Mouse (Mus musculus) neural tube, embryonic 13.5 days (tissue): ENCODE data around the gene Sipa1l2. TPM values are rescaled to one million over a fixed set of nuclear protein-coding genes. Genes with fewer than 3 reads are reported as not detected.
A peak's percentile ranks its signal among the peaks of the same experiment; 100 is the strongest.
"Not testable (repeated sequence)": the region's sequence is repeated elsewhere in the genome, so short reads cannot be mapped to it uniquely, and the experiment has no call there.

Experiments
- ATAC-seq: fragments of 200-750 bp; cut with Nextera tagmentation; 2 replicates; pipeline ENCODE4 v1.8.0; 2017; ENCODE audit warnings: low read depth, mild to moderate bottlenecking, moderate TSS enrichment, moderate library complexity
- H3K27ac ChIP-seq: fragments of 300-500 bp; sonication (generic); replicated peaks from 2 replicates; pipeline ENCODE4 v1.5.1; 2015; ENCODE audit warnings: moderate library complexity, mild to moderate bottlenecking, inconsistent platforms
- H3K27me3 ChIP-seq: fragments of 300-500 bp; sonication (generic); 2 replicates; pipeline ENCODE4 v1.6.1; 2015; ENCODE audit warnings: mild to moderate bottlenecking, inconsistent platforms
- H3K36me3 ChIP-seq: fragments of 300-500 bp; sonication (generic); 2 replicates; pipeline ENCODE4 v1.6.1; 2015; ENCODE audit warnings: mild to moderate bottlenecking, inconsistent platforms
- H3K4me1 ChIP-seq: fragments of 300-500 bp; sonication (generic); replicated peaks from 2 replicates; pipeline ENCODE4 v1.6.1; 2015; ENCODE audit warnings: inconsistent platforms
- H3K4me2 ChIP-seq: fragments of 300-500 bp; sonication (generic); 2 replicates; pipeline ENCODE4 v1.6.1; 2015; ENCODE audit warnings: inconsistent platforms, mild to moderate bottlenecking, moderate library complexity
- H3K4me3 ChIP-seq: fragments of 300-500 bp; sonication (generic); 2 replicates; pipeline ENCODE4 v1.5.1; 2015; ENCODE audit warnings: mild to moderate bottlenecking, inconsistent platforms
- H3K9ac ChIP-seq: fragments of 300-500 bp; sonication (generic); 2 replicates; pipeline ENCODE4 v1.6.1; 2015; ENCODE audit warnings: moderate library complexity, mild to moderate bottlenecking, inconsistent platforms
- H3K9me3 ChIP-seq: fragments of 300-500 bp; sonication (generic); 2 replicates; pipeline ENCODE4 v1.6.1; 2016; ENCODE audit warnings: inconsistent platforms
- WGBS: fragments of 180-500 bp; shearing (Covaris S2); methylation state at CpG from one replicate; pipeline ENCODE4 v1.1.7; 2015; 5-methylcytosine and 5-hydroxymethylcytosine counted together
- polyA plus RNA-seq: library from polyadenylated mRNA; unstranded; fragments of >200 nt; fragmentation: Nextera tagmentation; extraction: Ambion mirVana; gene quantifications from 2 replicates; pipeline ENCODE4 v1.2.1, GENCODE M21; 2015

Sipa1l2 gene
- polyA plus RNA-seq, 1 experiment from 2014 or later: 19.7 TPM

- Histone ChIP-seq H3K4me3 (no peak overlapping the region), H3K27ac (no peak overlapping the region; the same call in 1 of the 2 replicates), H3K4me1 (peaks cover 76% of the 10 kb centered on the region), H3K36me3 (no peaks in the 10 kb centered on the region), H3K9ac (no peak overlapping the region), H3K4me2 (no peak overlapping the region), H3K9me3 (no peaks in the 10 kb centered on the region), H3K27me3 (0 out of 2 replicates have a peak, but pooled peaks cover 3% of the 10 kb centered on the region)
- WGBS: 47% methylated on average over 1 of the region's 1 CpGs
- ATAC-seq: no peak
Measured at GRCm38 (mm10) chr8:125531640-125532039, 38.0 kb downstream of the Sipa1l2 start.

GRCm38 (mm10) chr8:125531088-125531438 lies 38.5 kb downstream of the Sipa1l2 start:
- 49% methylated on average over 6 of the region's 6 CpGs for WGBS
- no peak for ATAC-seq
- Histone ChIP-seq H3K27ac (no peak overlapping the region; the same call in 1 of the 2 replicates), H3K36me3 (no peaks in the 10 kb centered on the region), H3K27me3 (0 out of 2 replicates have a peak, but pooled peaks cover 3% of the 10 kb centered on the region), H3K9ac (no peak overlapping the region), H3K4me2 (no peak overlapping the region), H3K4me1 (peaks cover 82% of the 10 kb centered on the region), H3K4me3 (no peak overlapping the region), H3K9me3 (no peaks in the 10 kb centered on the region)

- Histone ChIP-seq H3K36me3 (no peaks in the 10 kb centered on the region), H3K9me3 (no peaks in the 10 kb centered on the region), H3K27me3 (0 out of 2 replicates have a peak, but pooled peaks cover 3% of the 10 kb centered on the region), H3K4me3 (no peak overlapping the region), H3K9ac (no peak overlapping the region), H3K27ac (no peak overlapping the region; the same call in 1 of the 2 replicates), H3K4me1 (peaks cover 87% of the 10 kb centered on the region), H3K4me2 (no peak overlapping the region)
- no peak for ATAC-seq
- 52% methylated on average over 15 of the region's 15 CpGs for WGBS
Measured at GRCm38 (mm10) chr8:125530187-125531087, 39.2 kb downstream of the Sipa1l2 start.

- no peak for ATAC-seq
- Histone ChIP-seq H3K9ac (no peak overlapping the region), H3K9me3 (no peaks in the 10 kb centered on the region), H3K36me3 (no peaks in the 10 kb centered on the region), H3K27ac (no peak overlapping the region), H3K4me3 (no peak overlapping the region), H3K27me3 (0 out of 2 replicates have a peak, but pooled peaks cover 3% of the 10 kb centered on the region), H3K4me2 (no peak overlapping the region), H3K4me1 (peaks cover 91% of the 10 kb centered on the region)
- WGBS: 27% methylated on average over 6 of the region's 6 CpGs
Measured at GRCm38 (mm10) chr8:125529019-125529418, 40.6 kb downstream of the Sipa1l2 start.

- Histone ChIP-seq H3K27ac (peak overlapping the region; percentile 53; the same call in 1 of the 2 replicates), H3K9me3 (no peaks in the 10 kb centered on the region), H3K27me3 (0 out of 2 replicates have a peak, but pooled peaks cover 3% of the 10 kb centered on the region), H3K4me3 (no peak overlapping the region), H3K4me2 (no peak overlapping the region), H3K9ac (no peak overlapping the region), H3K4me1 (peaks cover 86% of the 10 kb centered on the region), H3K36me3 (no peaks in the 10 kb centered on the region)
- 46% methylated on average over 3 of the region's 3 CpGs for WGBS
- no peak for ATAC-seq
Measured at GRCm38 (mm10) chr8:125527941-125528340, 41.7 kb downstream of the Sipa1l2 start.

GRCm38 (mm10) chr8:125526999-125527398 lies 42.6 kb downstream of the Sipa1l2 start:
- H3K4me1 ChIP-seq: peaks cover 86% of the 10 kb centered on the region
- H3K4me2 ChIP-seq: no peak overlapping the region
- WGBS: 8% methylated on average over 7 of the region's 7 CpGs
- H3K9ac ChIP-seq: no peak overlapping the region
- H3K4me3 ChIP-seq: no peak overlapping the region
- peak overlapping the region; percentile 53; the same call in 1 of the 2 replicates for H3K27ac ChIP-seq
- no peaks in the 10 kb centered on the region for H3K36me3 ChIP-seq
- ATAC-seq: 0 out of 2 replicates have a peak, but pooled peaks have one; percentile 36
- no peaks in the 10 kb centered on the region for H3K9me3 ChIP-seq
- H3K27me3 ChIP-seq: 0 out of 2 replicates have a peak, but pooled peaks cover 3% of the 10 kb centered on the region

- Histone ChIP-seq H3K27me3 (0 out of 2 replicates have a peak, but pooled peaks cover 2% of the 10 kb centered on the region), H3K36me3 (no peaks in the 10 kb centered on the region), H3K9me3 (no peaks in the 10 kb centered on the region), H3K27ac (peak overlapping the region; percentile 53; the same call in 1 of the 2 replicates), H3K4me2 (no peak overlapping the region), H3K4me1 (peaks cover 86% of the 10 kb centered on the region), H3K4me3 (no peak overlapping the region), H3K9ac (0 out of 2 replicates have a peak overlapping the region, but pooled peaks have one; percentile 31)
- 48% methylated on average over 7 of the region's 7 CpGs for WGBS
- ATAC-seq: no peak
Measured at GRCm38 (mm10) chr8:125526582-125526981, 43.0 kb downstream of the Sipa1l2 start.

- no peak for ATAC-seq
- H3K4me1 ChIP-seq: peaks cover 72% of the 10 kb centered on the region
- no peaks in the 10 kb centered on the region for H3K27me3 ChIP-seq
- 89% methylated on average over 2 of the region's 2 CpGs for WGBS
- H3K4me3 ChIP-seq: no peak overlapping the region
- no peak overlapping the region for H3K27ac ChIP-seq
- no peaks in the 10 kb centered on the region for H3K9me3 ChIP-seq
- H3K4me2 ChIP-seq: no peak overlapping the region
- no peaks in the 10 kb centered on the region for H3K36me3 ChIP-seq
- H3K9ac ChIP-seq: no peak overlapping the region
Measured at GRCm38 (mm10) chr8:125524479-125524878, 45.1 kb downstream of the Sipa1l2 start.

GRCm38 (mm10) chr8:125523213-125523612 lies 46.4 kb downstream of the Sipa1l2 start:
- WGBS: 49% methylated on average over 5 of the region's 5 CpGs
- Histone ChIP-seq H3K9ac (no peak overlapping the region), H3K9me3 (no peaks in the 10 kb centered on the region), H3K27ac (no peak overlapping the region), H3K27me3 (no peaks in the 10 kb centered on the region), H3K4me1 (peaks cover 67% of the 10 kb centered on the region), H3K36me3 (no peaks in the 10 kb centered on the region), H3K4me2 (no peak overlapping the region), H3K4me3 (no peak overlapping the region)
- no peak for ATAC-seq

GRCm38 (mm10) chr8:125522151-125522550 lies 47.5 kb downstream of the Sipa1l2 start:
- Histone ChIP-seq H3K4me2 (no peak overlapping the region), H3K27me3 (no peaks in the 10 kb centered on the region), H3K9ac (no peak overlapping the region), H3K9me3 (no peaks in the 10 kb centered on the region), H3K4me3 (no peak overlapping the region), H3K27ac (no peak overlapping the region), H3K4me1 (peaks cover 63% of the 10 kb centered on the region), H3K36me3 (no peaks in the 10 kb centered on the region)
- ATAC-seq: no peak
- 14% methylated on average over 6 of the region's 6 CpGs for WGBS

GRCm38 (mm10) chr8:125521087-125521486 lies 48.5 kb downstream of the Sipa1l2 start:
- Histone ChIP-seq H3K4me1 (peaks cover 60% of the 10 kb centered on the region), H3K27ac (no peak overlapping the region), H3K9ac (no peak overlapping the region), H3K9me3 (no peaks in the 10 kb centered on the region), H3K27me3 (no peaks in the 10 kb centered on the region), H3K36me3 (no peaks in the 10 kb centered on the region), H3K4me3 (no peak overlapping the region), H3K4me2 (no peak overlapping the region)
- no peak for ATAC-seq
- WGBS: 72% methylated on average over 7 of the region's 7 CpGs

GRCm38 (mm10) chr8:125520308-125520707 lies 49.3 kb downstream of the Sipa1l2 start:
- H3K36me3 ChIP-seq, H3K4me3 ChIP-seq, H3K4me2 ChIP-seq, ATAC-seq, H3K9me3 ChIP-seq, H3K27ac ChIP-seq, H3K27me3 ChIP-seq, H3K9ac ChIP-seq: not testable (repeated sequence)
- WGBS: 91% methylated on average over 2 of the region's 2 CpGs
- H3K4me1 ChIP-seq: peaks cover 59% of the 10 kb centered on the region
